Mouse (Mus musculus) ES-E14 (cell line): Measurements from ENCODE around the gene Pip5kl1.

Experiments
- CHD2 ChIP-seq: IDR thresholded peaks from 2 replicates; pipeline ENCODE4 v1.6.1; 2014; ENCODE audit warnings: mild to moderate bottlenecking, low read depth, low read length, inconsistent platforms
- HCFC1 ChIP-seq: IDR thresholded peaks from 2 replicates; pipeline ENCODE4 v1.6.1; 2012; ENCODE audit warnings: low read length, inconsistent platforms, borderline replicate concordance; ENCODE audit not compliant: insufficient read depth
- ZC3H11A ChIP-seq: IDR thresholded peaks from 2 replicates; pipeline ENCODE4 v1.6.1; 2012; ENCODE audit warnings: low read depth, mild to moderate bottlenecking, inconsistent platforms, low read length, borderline replicate concordance

DNA sequence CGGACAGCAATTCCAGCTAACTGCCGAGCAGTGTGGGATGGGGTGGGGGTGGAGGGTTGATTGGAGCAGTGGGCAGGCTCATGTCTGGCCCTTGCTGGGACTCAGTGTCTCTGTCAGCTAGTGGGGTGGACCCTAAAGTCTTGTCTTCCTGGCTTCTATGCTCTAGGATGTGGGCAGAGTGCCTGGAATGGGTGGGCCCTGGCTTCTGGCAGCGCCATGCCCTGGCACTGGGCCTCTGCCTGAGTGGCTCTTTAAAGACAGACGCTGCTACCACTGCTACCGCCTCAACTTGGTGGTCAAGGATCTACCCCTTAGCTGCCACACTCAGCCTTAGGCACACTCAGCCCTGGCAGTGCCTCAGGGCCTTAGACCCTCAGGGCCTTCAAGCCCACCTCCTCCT, 54.1 kb downstream of the Pip5kl1 start:
- TF ChIP-seq HCFC1: no peak
- no peak for TF ChIP-seq CHD2
- no peak for TF ChIP-seq ZC3H11A
